Mouse (Mus musculus): ENCODE results near the gene Sorcs3. TPM values are rescaled to one million over a fixed set of nuclear protein-coding genes. Genes with fewer than 3 reads are reported as not detected.

The Sorcs3 gene
- total RNA-seq, 1 experiment from 2014 or later: not detected

DNA sequence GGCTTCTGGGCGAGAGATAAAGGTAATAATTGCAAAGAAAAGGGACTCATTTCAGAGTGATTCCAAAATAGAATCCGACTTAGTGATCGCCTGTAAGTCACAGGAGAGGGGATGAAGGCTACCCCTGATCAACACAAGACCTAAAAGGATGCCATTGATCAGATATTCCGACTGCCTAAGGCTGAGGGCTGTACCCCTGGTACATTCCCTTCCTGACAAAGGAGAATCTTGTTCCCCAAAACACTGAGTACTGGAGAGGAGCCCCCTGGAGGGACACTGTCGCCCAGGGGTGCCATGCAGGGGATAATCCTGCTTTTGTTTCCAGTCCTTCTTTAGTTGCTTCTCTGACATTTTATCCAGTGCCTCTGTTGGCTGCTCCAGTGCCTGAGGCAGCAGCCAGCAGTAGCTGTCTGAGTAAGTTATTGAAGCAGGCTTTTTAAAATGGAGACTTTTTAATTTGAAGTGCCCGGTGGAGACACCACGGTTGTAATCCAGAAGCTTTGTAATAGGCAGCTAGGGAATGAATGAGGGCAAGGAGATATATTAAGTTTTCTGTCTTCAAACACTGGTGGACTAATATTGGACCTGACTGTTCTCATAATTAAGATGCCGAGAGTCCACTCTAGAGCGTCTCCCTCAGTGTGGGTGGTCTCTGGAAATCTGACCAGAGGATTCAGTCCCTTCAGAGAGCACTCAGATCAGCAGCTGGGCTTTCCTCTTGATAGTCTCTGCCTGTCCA, 342.5 kb downstream of the Sorcs3 start:
- no peak for ATAC-seq (replicated peaks in 1 of 2; ENCODE audit: insufficient read depth in 1 of 2, low FRiP score in 2 of 2, low TSS enrichment in 1 of 2, low read depth in 1 of 2, poor library complexity in 2 of 2, severe bottlenecking in 2 of 2)

- ATAC-seq (replicated peaks in 1 of 2; ENCODE audit: insufficient read depth in 1 of 2, low FRiP score in 2 of 2, low TSS enrichment in 1 of 2, low read depth in 1 of 2, poor library complexity in 2 of 2, severe bottlenecking in 2 of 2): no peak
Observed at GRCm38 (mm10) chr19:48559432-48559831, 353.6 kb downstream of the Sorcs3 start.

DNA sequence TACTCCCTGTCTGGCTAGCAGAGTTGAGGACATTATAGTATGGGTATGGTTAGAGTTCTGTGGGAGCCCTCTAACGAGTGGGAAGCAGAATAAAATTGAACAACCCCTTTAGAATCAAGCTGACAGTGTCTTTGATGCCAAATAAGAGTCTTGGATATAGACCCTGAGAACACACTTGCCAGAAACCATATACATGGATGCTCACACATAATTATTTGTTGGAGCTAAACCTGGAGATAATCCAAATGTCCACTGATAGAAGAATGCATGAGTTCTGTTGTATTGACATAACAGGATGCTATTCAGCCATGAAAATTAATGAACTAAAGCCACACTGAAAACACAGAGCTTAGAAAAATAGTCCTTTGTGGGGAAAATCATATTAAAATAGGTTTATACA, 369.9 kb downstream of the Sorcs3 start:
- no peak for ATAC-seq (replicated peaks in 1 of 2; ENCODE audit: insufficient read depth in 1 of 2, low FRiP score in 2 of 2, low TSS enrichment in 1 of 2, low read depth in 1 of 2, poor library complexity in 2 of 2, severe bottlenecking in 2 of 2)

DNA sequence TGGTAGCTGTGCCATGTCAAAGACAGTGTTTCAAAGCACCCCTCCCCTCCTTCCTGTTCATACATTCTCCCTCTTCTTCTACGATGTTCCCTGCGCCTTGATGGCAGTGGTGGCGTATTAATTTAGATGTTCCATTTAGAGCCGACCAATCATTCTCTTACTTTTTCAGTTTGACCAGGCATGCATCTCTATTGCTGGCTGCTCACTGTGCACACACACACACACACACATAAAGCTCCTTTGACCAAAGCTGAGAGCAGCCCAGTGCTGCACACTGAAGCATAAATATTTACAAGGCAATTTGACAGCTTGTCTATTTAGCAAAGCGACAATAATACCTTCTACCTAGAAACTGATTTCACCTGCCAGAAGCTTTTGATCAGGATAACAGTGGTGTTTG, 371.3 kb downstream of the Sorcs3 start:
- ATAC-seq (replicated peaks in 1 of 2; ENCODE audit: insufficient read depth in 1 of 2, low FRiP score in 2 of 2, low TSS enrichment in 1 of 2, low read depth in 1 of 2, poor library complexity in 2 of 2, severe bottlenecking in 2 of 2): no peak

- no peak for ATAC-seq (replicated peaks in 1 of 2; ENCODE audit: insufficient read depth in 1 of 2, low FRiP score in 2 of 2, low TSS enrichment in 1 of 2, low read depth in 1 of 2, poor library complexity in 2 of 2, severe bottlenecking in 2 of 2)
Observed at GRCm38 (mm10) chr19:48584938-48585560, 379.2 kb downstream of the Sorcs3 start.

GRCm38 (mm10) chr19:48616951-48617350, 411.1 kb downstream of the Sorcs3 start:
- ATAC-seq (replicated peaks in 1 of 2; ENCODE audit: insufficient read depth in 1 of 2, low FRiP score in 2 of 2, low TSS enrichment in 1 of 2, low read depth in 1 of 2, poor library complexity in 2 of 2, severe bottlenecking in 2 of 2): no peak

DNA sequence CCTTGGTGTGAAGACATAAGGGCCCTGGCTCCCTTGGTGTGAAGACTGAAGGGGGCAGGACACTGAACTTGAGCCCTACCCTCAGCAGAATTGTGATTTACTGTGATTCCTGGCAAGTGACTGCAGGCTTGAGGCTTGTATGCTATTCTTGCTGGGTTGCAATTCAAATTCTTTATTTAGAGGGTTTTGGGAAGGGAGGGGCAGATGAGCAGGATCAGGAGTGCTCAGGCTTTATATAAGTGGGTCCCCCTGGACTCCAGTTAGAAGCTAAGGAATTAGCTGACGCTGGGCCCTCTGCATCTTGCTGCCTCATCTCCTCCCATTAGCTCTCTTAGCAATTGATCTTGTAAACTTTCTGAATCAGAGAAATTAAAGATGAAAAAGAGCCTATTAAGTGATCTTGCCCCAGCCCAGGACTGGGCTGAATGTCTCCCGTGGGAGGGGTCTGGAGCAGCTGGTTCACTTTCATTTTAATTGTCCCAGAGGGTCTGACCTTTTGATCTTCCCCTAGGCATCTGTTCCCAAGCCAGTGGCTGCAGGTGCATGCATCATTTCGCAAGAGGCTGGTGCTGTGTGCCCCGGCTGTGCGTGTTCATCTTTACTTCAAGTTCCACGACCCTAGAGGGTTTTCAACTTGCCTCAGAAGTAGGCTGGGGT, 425.0 kb downstream of the Sorcs3 start:
- ATAC-seq (replicated peaks in 1 of 2; ENCODE audit: insufficient read depth in 1 of 2, low FRiP score in 2 of 2, low TSS enrichment in 1 of 2, low read depth in 1 of 2, poor library complexity in 2 of 2, severe bottlenecking in 2 of 2): no peak

DNA sequence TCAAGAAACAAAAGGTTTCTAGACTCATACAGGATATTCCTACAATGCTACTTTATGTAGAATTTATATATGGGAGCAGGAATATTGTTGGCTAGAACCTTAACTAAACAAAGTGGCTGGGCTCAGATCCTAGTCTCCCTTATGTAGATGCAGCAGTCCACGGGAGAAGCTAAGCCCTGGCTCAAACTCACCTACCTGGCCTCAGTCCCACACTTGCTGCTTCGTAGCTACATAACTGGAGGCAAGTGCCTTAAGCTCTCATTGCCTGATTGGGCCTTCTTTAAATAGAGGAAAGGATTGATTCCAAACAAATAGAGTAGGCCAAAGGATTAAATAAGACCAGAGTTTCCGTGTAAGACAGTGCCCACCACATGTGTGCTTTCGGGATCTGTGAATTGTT, 436.7 kb downstream of the Sorcs3 start:
- ATAC-seq (replicated peaks in 1 of 2; ENCODE audit: insufficient read depth in 1 of 2, low FRiP score in 2 of 2, low TSS enrichment in 1 of 2, low read depth in 1 of 2, poor library complexity in 2 of 2, severe bottlenecking in 2 of 2): no peak

- ATAC-seq (replicated peaks in 1 of 2; ENCODE audit: insufficient read depth in 1 of 2, low FRiP score in 2 of 2, low TSS enrichment in 1 of 2, low read depth in 1 of 2, poor library complexity in 2 of 2, severe bottlenecking in 2 of 2): no peak
Observed at GRCm38 (mm10) chr19:48649941-48650340, 444.1 kb downstream of the Sorcs3 start.

- no peak for ATAC-seq (replicated peaks in 1 of 2; ENCODE audit: insufficient read depth in 1 of 2, low FRiP score in 2 of 2, low TSS enrichment in 1 of 2, low read depth in 1 of 2, poor library complexity in 2 of 2, severe bottlenecking in 2 of 2)
Observed at GRCm38 (mm10) chr19:48651617-48652016, 445.8 kb downstream of the Sorcs3 start.

- no peak for ATAC-seq (replicated peaks in 1 of 2; ENCODE audit: insufficient read depth in 1 of 2, low FRiP score in 2 of 2, low TSS enrichment in 1 of 2, low read depth in 1 of 2, poor library complexity in 2 of 2, severe bottlenecking in 2 of 2)
Observed at GRCm38 (mm10) chr19:48660201-48660600, 454.4 kb downstream of the Sorcs3 start.

DNA sequence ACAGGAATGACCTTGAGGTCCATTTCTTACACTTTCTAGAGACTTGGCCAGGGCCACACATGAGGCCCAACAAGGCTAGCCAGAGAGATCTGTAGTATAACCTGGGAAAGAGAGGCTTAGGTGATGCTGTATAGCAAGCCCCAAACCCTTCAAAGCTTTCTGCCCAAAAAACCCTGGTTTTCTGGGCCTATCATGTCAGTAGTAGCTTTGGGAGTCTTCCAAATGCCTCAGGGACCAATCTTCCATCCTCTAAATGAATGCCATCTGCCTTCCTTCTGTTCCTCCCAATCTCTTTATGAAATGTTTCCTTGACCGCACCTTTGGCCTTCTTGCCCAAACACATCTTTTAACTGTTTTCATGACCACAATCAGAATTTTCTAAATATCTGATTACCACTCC, 474.1 kb downstream of the Sorcs3 start:
- ATAC-seq (replicated peaks in 1 of 2; ENCODE audit: insufficient read depth in 1 of 2, low FRiP score in 2 of 2, low TSS enrichment in 1 of 2, low read depth in 1 of 2, poor library complexity in 2 of 2, severe bottlenecking in 2 of 2): no peak

DNA sequence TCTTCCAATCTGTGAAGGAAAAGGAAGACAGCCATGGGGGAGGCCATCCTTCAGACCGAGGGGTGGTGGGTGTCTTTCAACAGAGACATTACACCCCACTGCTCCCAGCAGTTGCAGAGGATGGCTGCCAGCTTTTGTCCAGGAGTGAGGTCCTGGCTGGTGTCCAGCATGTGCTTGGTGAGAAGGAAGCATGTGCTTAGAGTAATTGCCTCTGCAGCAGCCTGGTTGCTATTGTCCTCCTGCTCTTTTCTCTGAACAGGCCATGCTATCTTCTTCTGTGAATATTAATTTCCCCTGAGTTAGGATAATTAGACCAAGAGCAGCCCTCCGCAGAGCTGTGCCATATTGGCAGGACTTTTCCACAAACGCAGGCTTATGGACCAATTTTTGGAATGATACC, 476.7 kb downstream of the Sorcs3 start:
- no peak for ATAC-seq (replicated peaks in 1 of 2; ENCODE audit: insufficient read depth in 1 of 2, low FRiP score in 2 of 2, low TSS enrichment in 1 of 2, low read depth in 1 of 2, poor library complexity in 2 of 2, severe bottlenecking in 2 of 2)

- ATAC-seq (replicated peaks in 1 of 2; ENCODE audit: insufficient read depth in 1 of 2, low FRiP score in 2 of 2, low TSS enrichment in 1 of 2, low read depth in 1 of 2, poor library complexity in 2 of 2, severe bottlenecking in 2 of 2): no peak
Observed at GRCm38 (mm10) chr19:48686369-48686768, 480.5 kb downstream of the Sorcs3 start.

GRCm38 (mm10) chr19:48700111-48700658, 494.4 kb downstream of the Sorcs3 start:
- no peak for ATAC-seq (replicated peaks in 1 of 2; ENCODE audit: insufficient read depth in 1 of 2, low FRiP score in 2 of 2, low TSS enrichment in 1 of 2, low read depth in 1 of 2, poor library complexity in 2 of 2, severe bottlenecking in 2 of 2)

- no peak for ATAC-seq (replicated peaks in 1 of 2; ENCODE audit: insufficient read depth in 1 of 2, low FRiP score in 2 of 2, low TSS enrichment in 1 of 2, low read depth in 1 of 2, poor library complexity in 2 of 2, severe bottlenecking in 2 of 2)
Observed at GRCm38 (mm10) chr19:48703763-48704162, 497.9 kb downstream of the Sorcs3 start.

DNA sequence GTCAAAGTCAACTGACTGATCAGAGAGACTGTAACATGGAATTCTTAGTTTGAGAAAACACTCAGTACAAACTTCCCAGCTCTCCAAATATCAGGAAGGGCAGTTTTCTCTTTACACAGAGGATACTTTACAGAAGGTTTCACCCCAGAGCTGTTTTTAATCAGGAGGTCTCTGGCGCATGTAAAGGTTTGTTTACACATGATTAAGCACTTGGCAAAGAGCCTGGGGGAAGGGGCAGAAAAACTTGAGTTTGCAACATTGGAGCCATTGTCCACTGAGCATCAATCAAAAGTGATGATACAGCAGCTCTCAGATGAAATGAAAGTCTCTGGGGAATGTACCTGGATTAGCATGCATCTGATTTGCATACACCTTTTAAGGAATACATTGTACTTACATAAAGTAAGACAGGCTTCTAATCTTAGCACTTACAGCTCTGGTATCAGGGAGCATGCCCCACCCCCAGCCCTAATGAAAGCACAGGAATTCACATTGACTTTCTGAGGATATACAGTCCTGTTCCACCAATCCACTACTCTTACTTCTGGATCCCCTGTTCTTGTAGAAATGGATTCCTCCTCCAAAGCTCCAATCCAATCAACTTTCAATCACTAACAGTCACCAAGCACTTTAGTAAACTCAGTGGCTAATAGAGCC, 500.6 kb downstream of the Sorcs3 start:
- no peak for ATAC-seq (replicated peaks in 1 of 2; ENCODE audit: insufficient read depth in 1 of 2, low FRiP score in 2 of 2, low TSS enrichment in 1 of 2, low read depth in 1 of 2, poor library complexity in 2 of 2, severe bottlenecking in 2 of 2)

GRCm38 (mm10) chr19:48706924-48707320, 501.1 kb downstream of the Sorcs3 start:
- ATAC-seq (replicated peaks in 1 of 2; ENCODE audit: insufficient read depth in 1 of 2, low FRiP score in 2 of 2, low TSS enrichment in 1 of 2, low read depth in 1 of 2, poor library complexity in 2 of 2, severe bottlenecking in 2 of 2): no peak
